Mouse (Mus musculus) A20 (cell line): Measurements from ENCODE around the gene Gpr157.

Experiments used
- DNase-seq: peaks from one replicate; pipeline ENCODE4 v3.0.0-alpha.2; 2011; ENCODE audit warnings: low read depth, low spot score

The Gpr157 gene

GRCm38 (mm10) chr4:150070136-150070535, 17.0 kb upstream of the Gpr157 start:
- no peak for DNase-seq

- no peak for DNase-seq
These were observed 14.6 kb upstream of the Gpr157 start for GRCm38 (mm10) chr4:150072416-150073101.

GRCm38 (mm10) chr4:150073102-150073473, 14.1 kb upstream of the Gpr157 start:
- peak; percentile 58 for DNase-seq

GRCm38 (mm10) chr4:150075350-150075749, 11.8 kb upstream of the Gpr157 start:
- no peak for DNase-seq

- DNase-seq = no peak
These were observed 11.0 kb upstream of the Gpr157 start for GRCm38 (mm10) chr4:150076147-150076546.

- peak; percentile 39 for DNase-seq
These were observed 8.5 kb upstream of the Gpr157 start for GRCm38 (mm10) chr4:150078646-150079045.

- no peak for DNase-seq
These were observed 7.9 kb upstream of the Gpr157 start for GRCm38 (mm10) chr4:150079244-150079643.

- peak; percentile 40 for DNase-seq
These were observed 6.7 kb upstream of the Gpr157 start for GRCm38 (mm10) chr4:150080330-150080967.

GRCm38 (mm10) chr4:150085366-150085765, 1.8 kb upstream of the Gpr157 start:
- DNase-seq = peak; percentile 66

- no peak for DNase-seq
These were observed 364 bp upstream of the Gpr157 start for GRCm38 (mm10) chr4:150086841-150087160.

- DNase-seq = no peak
These were observed 845 bp downstream of the Gpr157 start for GRCm38 (mm10) chr4:150087890-150088530.

GRCm38 (mm10) chr4:150089121-150089520, 2.0 kb downstream of the Gpr157 start:
- DNase-seq = no peak

GRCm38 (mm10) chr4:150091887-150092582, 4.9 kb downstream of the Gpr157 start:
- DNase-seq = peak; percentile 65

GRCm38 (mm10) chr4:150092583-150092902, 5.4 kb downstream of the Gpr157 start:
- no peak for DNase-seq

GRCm38 (mm10) chr4:150093560-150094462, 6.6 kb downstream of the Gpr157 start:
- no peak for DNase-seq

GRCm38 (mm10) chr4:150094463-150094789, 7.3 kb downstream of the Gpr157 start:
- DNase-seq = no peak

GRCm38 (mm10) chr4:150096309-150096708, 9.1 kb downstream of the Gpr157 start:
- DNase-seq = peak; percentile 72

GRCm38 (mm10) chr4:150097847-150098246, 10.7 kb downstream of the Gpr157 start:
- DNase-seq = peak; percentile 89

- DNase-seq = peak; percentile 84
These were observed 11.7 kb downstream of the Gpr157 start for GRCm38 (mm10) chr4:150098880-150099279.

GRCm38 (mm10) chr4:150102822-150103221, 15.7 kb downstream of the Gpr157 start:
- DNase-seq = no peak

GRCm38 (mm10) chr4:150105671-150106070, 18.5 kb downstream of the Gpr157 start:
- no peak for DNase-seq

GRCm38 (mm10) chr4:150106637-150107036, 19.5 kb downstream of the Gpr157 start:
- DNase-seq = no peak
